Mouse (Mus musculus): ENCODE measurements around the gene Ramp1. TPM values are rescaled to one million over a fixed set of nuclear protein-coding genes. Genes with fewer than 3 reads are reported as not detected.

The Ramp1 gene
- polyA plus RNA-seq, 1 experiment from 2014 or later, result 21.4 TPM

DNA sequence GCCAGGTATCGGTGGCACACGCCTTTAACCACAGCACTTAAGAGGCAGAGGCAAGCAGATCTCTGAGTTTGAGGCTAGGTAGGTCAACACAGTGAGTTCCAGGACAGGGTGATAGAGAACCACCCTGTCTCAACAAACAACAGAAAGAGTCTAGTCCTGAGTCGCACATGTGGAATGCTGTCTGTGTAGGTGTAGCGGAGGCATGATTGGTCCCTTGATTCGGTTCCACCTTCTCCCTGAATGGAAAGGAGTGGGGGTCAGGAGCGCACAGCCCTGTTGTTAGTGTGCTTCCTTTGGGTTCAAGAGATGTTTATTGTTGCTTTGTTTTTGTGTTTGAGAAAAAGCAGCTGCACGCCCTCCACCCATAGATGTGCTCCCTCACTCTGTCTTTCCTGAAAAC is 82.9 kb downstream of the Ramp1 start:
- H3K36me3 ChIP-seq, result peaks cover 16% of the 10 kb centered on the region
- WGBS, result 86% methylated on average over 7 of the region's 7 CpGs

DNA sequence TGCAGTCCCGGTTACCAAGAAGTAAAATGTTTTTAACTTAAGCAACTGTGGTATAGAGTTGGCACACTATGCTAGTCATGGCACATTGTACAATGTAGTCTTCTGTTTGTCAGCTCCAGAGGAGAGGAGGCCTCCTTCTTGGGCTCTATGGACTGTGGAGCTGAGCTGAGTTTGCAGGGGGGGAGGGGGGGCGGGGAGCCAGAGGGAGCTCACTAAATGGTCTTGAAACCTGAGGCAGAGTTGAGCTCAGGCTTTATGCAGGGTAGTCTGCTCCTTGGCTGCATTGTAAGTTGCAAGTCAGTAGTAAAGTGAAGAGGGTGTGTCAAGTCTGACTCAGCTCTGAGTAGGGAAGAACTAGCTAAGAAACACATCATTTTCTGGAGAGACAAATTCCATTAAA is 92.6 kb downstream of the Ramp1 start:
- Histone ChIP-seq H3K27me3 (no peaks in the 10 kb centered on the region), H3K36me3 (peaks cover 16% of the 10 kb centered on the region), H3K4me3 (replicated peaks) (no peak overlapping the region), H3K9ac (no peak overlapping the region), H3K4me1 (no peaks in the 10 kb centered on the region), H3K4me2 (replicated peaks) (no peak overlapping the region), H3K27ac (replicated peaks) (no peak overlapping the region), H3K9me3 (replicated peaks) (no peaks in the 10 kb centered on the region)
- 83% methylated on average over 2 of the region's 2 CpGs for WGBS
- ATAC-seq (ENCODE audit: insufficient number of reproducible peaks, low FRiP score, low TSS enrichment, low read depth), result no peak

More for the DNA sequence above, 82.9 kb downstream of the Ramp1 start:
- Histone ChIP-seq H3K27ac (replicated peaks) (no peak overlapping the region), H3K27me3 (no peaks in the 10 kb centered on the region), H3K4me1 (no peaks in the 10 kb centered on the region), H3K9me3 (replicated peaks) (no peaks in the 10 kb centered on the region), H3K9ac (no peak overlapping the region), H3K4me2 (replicated peaks) (no peak overlapping the region), H3K4me3 (replicated peaks) (no peak overlapping the region)
- no peak for ATAC-seq (ENCODE audit: insufficient number of reproducible peaks, low FRiP score, low TSS enrichment, low read depth)

Other genes with a start within 250 kb of the Ramp1 start
- gene Prlh, start 226.7 kb upstream of the Ramp1 start, polyA plus RNA-seq (2015; fragmentation: Nextera tagmentation; extraction: Ambion mirVana), result not detected in 2 replicates
- gene Rab17, start 210.2 kb upstream of the Ramp1 start, polyA plus RNA-seq (2015; fragmentation: Nextera tagmentation; extraction: Ambion mirVana), result 2.4 and 3.1 TPM in 2 replicates
- 55.0 and 56.8 TPM in 2 replicates for gene Lrrfip1, start 181.1 kb upstream of the Ramp1 start, polyA plus RNA-seq (2015; fragmentation: Nextera tagmentation; extraction: Ambion mirVana)
- gene Rbm44, start 34.7 kb upstream of the Ramp1 start, polyA plus RNA-seq (2015; fragmentation: Nextera tagmentation; extraction: Ambion mirVana), result 0.51 and 0.70 TPM in 2 replicates
- gene Ube2f, start 70.5 kb downstream of the Ramp1 start, polyA plus RNA-seq (2015; fragmentation: Nextera tagmentation; extraction: Ambion mirVana), result 67.0 and 67.6 TPM in 2 replicates
- gene Scly, start 118.5 kb downstream of the Ramp1 start, polyA plus RNA-seq (2015; fragmentation: Nextera tagmentation; extraction: Ambion mirVana), result 12.7 and 14.0 TPM in 2 replicates
- gene Espnl, start 142.3 kb downstream of the Ramp1 start, polyA plus RNA-seq (2015; fragmentation: Nextera tagmentation; extraction: Ambion mirVana), result 0.04 TPM in 1 of 2 replicates, not detected in the other
- 4.4 and 6.3 TPM in 2 replicates for gene Klhl30, start 171.2 kb downstream of the Ramp1 start, polyA plus RNA-seq (2015; fragmentation: Nextera tagmentation; extraction: Ambion mirVana)
- gene Erfe, start 186.6 kb downstream of the Ramp1 start, polyA plus RNA-seq (2015; fragmentation: Nextera tagmentation; extraction: Ambion mirVana), result 2.2 and 2.4 TPM in 2 replicates
- gene Ilkap, start 219.0 kb downstream of the Ramp1 start, polyA plus RNA-seq (2015; fragmentation: Nextera tagmentation; extraction: Ambion mirVana), result 148 TPM in 2 replicates
- 144 and 145 TPM in 2 replicates for gene Hes6, start 234.2 kb downstream of the Ramp1 start, polyA plus RNA-seq (2015; fragmentation: Nextera tagmentation; extraction: Ambion mirVana)